Mouse (Mus musculus) retina, postnatal 1 day (tissue): ENCODE measurements around the gene Cybc1.

Source experiments
- DNase-seq: peaks from one replicate; pipeline ENCODE4 v3.0.0-alpha.2; 2012

Gene Cybc1

DNA sequence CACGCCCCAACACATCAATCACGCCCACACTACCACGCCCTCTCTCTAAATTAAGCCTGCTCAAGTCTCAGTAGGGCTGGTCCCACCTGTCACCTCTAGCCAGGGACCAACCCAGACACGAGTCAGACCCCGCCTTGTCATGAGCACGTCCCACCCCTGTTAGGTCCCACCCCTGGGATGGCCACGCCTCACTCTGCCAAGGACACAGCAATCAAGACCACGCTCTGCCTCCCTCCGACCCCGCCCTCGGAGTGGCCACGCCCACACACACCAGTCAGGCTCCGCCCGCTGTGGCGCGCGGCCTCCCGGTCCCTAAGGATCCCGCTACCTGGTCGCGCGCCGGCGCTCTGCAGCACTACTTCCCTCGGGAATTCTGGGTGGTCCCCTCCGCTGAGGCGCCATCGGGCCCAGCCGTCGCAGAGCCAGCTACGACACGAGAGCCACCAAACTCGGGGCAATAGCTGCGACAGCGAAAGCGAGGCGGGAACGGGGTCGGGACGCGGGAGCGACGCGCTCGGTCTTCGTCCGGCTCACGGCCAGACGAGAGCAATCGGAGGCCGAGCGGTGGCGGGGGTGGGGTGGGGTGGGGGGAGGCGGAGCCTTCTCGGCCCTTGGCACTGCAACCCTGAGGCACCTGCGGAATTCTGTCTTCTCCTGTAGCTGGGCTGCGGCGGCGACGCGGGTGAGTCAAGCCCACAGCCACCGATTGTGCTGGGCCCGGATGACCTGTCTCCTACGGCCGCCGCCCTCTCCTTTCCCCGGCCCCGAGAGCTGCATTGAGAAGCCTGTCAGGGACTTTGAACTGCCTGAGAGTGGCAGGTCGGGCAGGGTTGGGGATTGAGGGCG is 24.7 kb downstream of the Cybc1 start, which contains the start of the genes Hexdc and Ogfod3:
Gene Hexdc, plus strand, starts transcription at position 273 of the 846 bp plus-strand sequence.
Gene Ogfod3, minus strand, starts transcription at position 551 of the 846 bp plus-strand sequence.
- peak; percentile 98 for DNase-seq

GRCm38 (mm10) chr11:121203859-121204160 is 25.3 kb downstream of the Cybc1 start:
- no peak for DNase-seq

DNA sequence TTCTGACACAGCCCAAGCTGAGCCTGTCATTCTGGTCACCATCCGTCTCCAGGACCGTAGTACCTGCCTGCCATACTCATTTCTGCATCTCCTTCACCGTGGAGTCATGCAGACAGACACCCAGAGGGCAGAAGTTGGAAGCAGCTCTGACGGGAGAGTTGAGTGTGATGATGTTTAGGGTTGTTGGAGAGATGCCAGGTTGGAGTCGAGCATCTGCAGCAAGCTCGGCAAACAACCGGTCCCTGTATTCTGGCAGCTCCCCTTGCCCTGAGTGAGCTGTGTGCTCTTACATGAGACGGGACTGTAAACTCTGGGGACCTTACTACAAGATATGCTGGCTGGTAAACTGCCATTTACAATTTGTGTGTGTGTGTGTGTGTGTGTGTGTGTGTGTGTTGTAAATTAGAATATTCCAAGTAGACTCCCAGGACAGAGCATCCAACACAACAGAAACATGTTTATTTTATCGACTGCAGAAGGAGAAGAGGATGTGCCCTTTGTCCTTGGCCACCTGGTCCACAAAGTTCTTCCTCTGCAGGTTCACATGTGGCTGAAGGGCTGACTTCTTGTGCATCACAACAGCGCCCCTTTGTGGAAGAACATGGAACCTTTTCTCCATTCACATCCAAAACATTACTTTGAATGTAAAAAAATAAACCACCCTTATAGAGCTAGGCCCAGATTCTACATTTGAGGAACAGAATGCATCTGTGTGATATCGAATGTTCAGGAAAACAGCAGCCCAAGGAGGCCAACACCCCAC is 27.5 kb downstream of the Cybc1 start:
- peak; percentile 45 for DNase-seq

GRCm38 (mm10) chr11:121200781-121201180 is 28.3 kb downstream of the Cybc1 start:
- no peak for DNase-seq

- DNase-seq: no peak
These were observed 29.3 kb downstream of the Cybc1 start for GRCm38 (mm10) chr11:121199851-121200250.

GRCm38 (mm10) chr11:121198622-121199021 is 30.5 kb downstream of the Cybc1 start:
- DNase-seq: no peak

DNA sequence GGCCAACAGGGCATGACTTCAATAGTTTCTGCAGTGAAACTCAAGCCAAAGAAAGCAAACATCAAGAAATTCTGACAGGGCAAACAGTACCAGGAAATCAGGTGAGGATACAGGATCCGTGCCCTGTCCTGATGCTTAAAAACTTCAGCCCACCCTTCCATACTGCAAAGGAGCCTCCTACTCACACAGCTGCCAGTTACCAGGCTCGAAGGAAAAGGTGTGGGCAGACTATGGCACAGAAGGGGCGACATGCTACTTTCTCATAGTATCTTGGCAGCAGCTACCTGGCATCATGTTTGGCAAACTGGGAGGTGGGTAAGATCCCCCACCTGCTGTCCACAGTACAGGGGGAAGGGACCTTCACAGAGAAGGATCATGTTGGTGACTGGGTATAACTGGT is 35.7 kb downstream of the Cybc1 start:
- no peak for DNase-seq

DNA sequence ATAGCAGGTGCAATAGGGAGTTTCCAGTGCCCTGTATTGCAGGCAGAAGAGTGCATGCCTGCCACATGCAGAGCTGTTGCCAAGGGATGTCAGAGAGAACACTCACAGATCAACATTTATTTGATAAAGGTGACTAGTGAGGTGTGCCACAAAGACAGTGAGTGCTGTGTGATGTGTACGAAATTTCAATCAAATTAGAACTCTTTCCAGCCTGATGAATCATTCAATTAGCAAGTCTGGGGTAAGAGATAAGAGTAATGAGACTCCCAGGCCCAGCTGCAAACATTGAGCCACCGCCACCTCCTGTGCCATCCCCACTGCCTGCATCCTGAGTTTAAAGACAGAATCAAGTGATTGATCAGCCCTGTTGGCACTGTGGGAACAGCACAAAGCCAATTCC is 36.4 kb downstream of the Cybc1 start:
- DNase-seq: no peak

- DNase-seq: no peak
These were observed 39.4 kb downstream of the Cybc1 start for GRCm38 (mm10) chr11:121189681-121190080.

DNA sequence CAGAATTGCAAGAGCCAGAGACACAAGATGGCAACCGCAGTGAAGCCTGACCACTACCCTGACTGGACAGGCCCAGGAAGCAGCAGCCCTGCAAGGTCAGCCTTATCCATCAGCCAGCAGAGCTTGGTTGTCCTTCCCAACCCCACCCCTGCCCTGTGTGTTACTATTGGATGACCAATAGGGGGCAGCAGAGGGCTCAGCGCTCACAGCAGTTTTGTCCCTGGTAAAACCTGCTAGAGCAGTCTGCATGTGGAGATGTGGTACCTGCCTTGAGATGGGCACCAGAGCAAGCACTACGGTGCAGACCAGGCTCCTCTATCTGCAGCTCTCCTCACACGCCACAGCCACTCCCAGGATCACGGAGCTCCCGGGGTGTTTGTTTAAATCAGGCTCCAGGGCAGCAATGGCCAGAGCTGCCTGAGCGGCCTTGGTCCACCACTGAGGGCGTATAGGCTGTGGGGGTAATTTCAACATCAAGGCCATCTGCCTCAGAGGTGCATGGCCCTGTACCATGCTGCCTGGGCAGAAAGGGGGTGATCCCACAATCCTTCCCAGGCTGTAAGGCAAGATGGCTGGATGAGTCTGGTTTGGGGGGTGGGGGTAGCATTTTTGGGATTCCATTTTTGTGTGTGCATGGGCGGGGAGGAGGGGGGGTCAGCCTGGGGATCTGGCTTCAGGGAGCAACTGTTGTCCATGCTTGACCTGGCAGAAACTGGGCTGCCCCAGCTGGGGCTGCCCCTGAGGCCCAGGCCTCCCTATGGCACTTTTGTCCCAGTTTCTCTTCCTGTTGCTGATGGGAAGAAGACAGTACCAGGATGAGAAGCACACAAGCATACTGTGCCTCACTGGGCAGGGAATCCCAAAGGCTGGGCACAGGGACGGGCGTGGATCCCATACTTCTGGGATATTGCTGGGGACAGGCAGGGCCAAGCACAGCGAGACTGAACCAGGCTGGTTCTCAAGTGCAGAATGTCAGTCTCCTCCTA is 52.5 kb downstream of the Cybc1 start:
- DNase-seq: peak; percentile 81

- no peak for DNase-seq
These were observed 54.9 kb downstream of the Cybc1 start for GRCm38 (mm10) chr11:121174234-121174633.

DNA sequence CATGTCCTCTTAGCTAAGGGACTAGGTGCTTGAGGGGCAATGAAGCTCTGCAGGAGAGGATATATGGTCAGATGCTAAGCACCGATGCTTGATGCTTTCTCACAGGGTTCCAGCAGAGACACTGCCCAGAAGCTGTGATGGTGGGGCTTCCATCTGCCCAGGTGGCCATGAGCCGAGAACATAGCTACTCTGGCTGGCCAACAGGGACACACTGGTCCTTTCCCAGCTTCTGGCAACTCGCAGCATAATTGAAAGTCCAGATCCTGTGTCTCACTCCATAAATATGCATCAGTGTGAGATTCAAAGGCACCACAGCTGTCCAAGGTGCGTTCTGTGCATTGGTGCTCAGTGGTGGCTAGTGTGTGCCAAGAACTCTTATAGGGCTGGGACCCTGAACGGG is 55.9 kb downstream of the Cybc1 start:
- no peak for DNase-seq
